Mouse (Mus musculus) liver, adult 2 months (tissue): ENCODE results near the gene Tanc2.

Source experiments
- CTCF ChIP-seq: fragments of 200-500 bp; IDR thresholded peaks from 2 replicates; pipeline ENCODE4 v1.5.1; 2011; ENCODE audit warnings: low read depth, low read length, control low read depth
- POLR2A ChIP-seq: fragments of 200-500 bp; IDR thresholded peaks from 2 replicates; pipeline ENCODE4 v1.6.1; 2011; ENCODE audit warnings: low read length, control low read depth; ENCODE audit not compliant: insufficient read depth; ENCODE audit errors: extremely low read depth

DNA sequence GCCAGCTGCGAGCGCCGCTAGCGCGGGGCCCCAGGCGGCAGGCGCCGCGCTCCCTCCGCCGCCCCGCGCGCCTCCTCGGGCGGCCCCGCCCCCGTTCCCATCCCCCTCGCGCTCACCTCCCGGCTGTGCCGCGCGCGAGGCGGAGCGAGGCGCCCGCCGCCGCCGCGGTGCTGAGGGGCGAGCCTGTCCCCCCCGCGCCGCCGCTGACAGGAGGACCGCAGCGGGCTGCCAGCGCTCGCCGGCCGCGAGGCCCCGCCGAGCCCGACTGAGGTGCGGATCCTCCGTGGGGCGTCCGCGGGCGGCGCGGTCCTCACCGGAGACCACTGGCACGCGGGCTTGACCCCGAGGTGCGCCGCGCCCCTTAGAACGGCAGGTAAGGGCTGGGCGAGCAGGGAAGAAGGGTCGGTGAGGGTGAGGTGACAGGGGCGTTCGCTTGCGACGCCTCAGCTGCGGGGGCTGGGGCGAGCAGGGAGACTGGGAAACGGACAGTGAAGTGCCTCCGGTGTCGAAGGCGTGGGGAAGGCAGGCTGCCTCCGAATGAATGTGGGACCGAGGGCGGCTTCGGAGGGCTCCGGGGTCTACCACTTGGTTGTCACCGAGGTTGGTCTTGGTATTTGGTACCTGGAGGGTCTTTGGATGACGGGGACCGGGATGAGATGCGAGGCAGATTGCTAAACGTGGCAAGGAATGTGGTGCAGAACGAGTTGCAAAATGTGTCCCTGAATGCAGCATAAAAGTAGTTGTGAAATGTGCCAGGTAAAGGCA is at the start of gene Tanc2:
- TF ChIP-seq CTCF (no peak), POLR2A (no peak)
